Mouse (Mus musculus) spleen, adult 2 months (tissue): Measurements from ENCODE around the gene Gm13695. TPM values are rescaled to one million over a fixed set of nuclear protein-coding genes. Genes with fewer than 3 reads are reported as not detected.
"Not testable (repeated sequence)": the region's sequence is repeated elsewhere in the genome, so short reads cannot be mapped to it uniquely, and the experiment has no call there.

Experiments used
- DNase-seq, 2 experiments: peaks; one replicate each; pipeline versions ENCODE4 v3.0.0 to v3.0.0-alpha.2; 2012 to 2021; ENCODE audit warnings: low spot score in 2 of 2, low read depth in 1 of 2
- H3K27ac ChIP-seq: fragments of 200-500 bp; 2 replicates; pipeline ENCODE4 v1.5.1; 2012; ENCODE audit warnings: low read length, inconsistent platforms; ENCODE audit not compliant: insufficient read depth
- H3K27me3 ChIP-seq: fragments of 200-500 bp; 2 replicates; pipeline ENCODE4 v1.6.1; 2012; ENCODE audit warnings: mild to moderate bottlenecking, moderate library complexity, low read length, inconsistent platforms; ENCODE audit not compliant: control insufficient read depth, insufficient read depth
- H3K36me3 ChIP-seq: fragments of 200-500 bp; 2 replicates; pipeline ENCODE4 v1.6.1; 2012; ENCODE audit warnings: mild to moderate bottlenecking, low read length, inconsistent platforms; ENCODE audit not compliant: control insufficient read depth, insufficient read depth
- H3K4me1 ChIP-seq: fragments of 200-500 bp; 2 replicates; pipeline ENCODE4 v1.6.1; 2011; ENCODE audit warnings: inconsistent platforms; ENCODE audit not compliant: control insufficient read depth, insufficient read depth, insufficient read length
- H3K4me3 ChIP-seq: fragments of 200-500 bp; 2 replicates; pipeline ENCODE4 v1.5.1; 2011; ENCODE audit warnings: mild to moderate bottlenecking, inconsistent platforms; ENCODE audit not compliant: insufficient read depth, insufficient read length; ENCODE audit errors: extremely low read depth
- CTCF ChIP-seq: fragments of 200-500 bp; IDR thresholded peaks from 2 replicates; pipeline ENCODE4 v1.5.1; 2011; ENCODE audit warnings: mild to moderate bottlenecking, inconsistent platforms; ENCODE audit not compliant: insufficient read depth, insufficient read length, insufficient replicate concordance; ENCODE audit errors: extremely low read depth
- POLR2A ChIP-seq: fragments of 200-500 bp; IDR thresholded peaks from 2 replicates; pipeline ENCODE4 v1.6.1; 2011; ENCODE audit warnings: low read depth, low read length, inconsistent platforms
- WGBS: fragments of 180-500 bp; shearing (Covaris S2); methylation state at CpG from one replicate; pipeline ENCODE4 v1.1.7; 2018; 5-methylcytosine and 5-hydroxymethylcytosine counted together
- polyA plus RNA-seq: library from polyadenylated mRNA; depleted of rRNA; stranded (reverse); fragments of >200 nt; gene quantifications from 2 replicates; pipeline ENCODE4 v1.2.3, GENCODE M21; 2012; rRNA removed

Gene Gm13695
- not detected in 2 replicates for polyA plus RNA-seq

GRCm38 (mm10) chr2:83967013-83967412, at the start of gene Gm13695:
Gene Gm13695 (plus strand): TSS chr2:83967313.
- no CpG with 5 or more reads among the region's 6 CpGs for WGBS
- not testable (repeated sequence) for H3K4me3 ChIP-seq, H3K27ac ChIP-seq, H3K36me3 ChIP-seq, H3K4me1 ChIP-seq, H3K27me3 ChIP-seq, DNase-seq

- H3K4me3 ChIP-seq = no peak overlapping the region
- H3K27me3 ChIP-seq = no peaks in the 10 kb centered on the region
- whole genome bisulfite sequencing = 12% methylated on average over 2 of the region's 2 CpGs
- no peaks in the 10 kb centered on the region for H3K36me3 ChIP-seq
- no peak overlapping the region; the same call in none of the 2 replicates for H3K27ac ChIP-seq
- H3K4me1 ChIP-seq = peaks cover 4% of the 10 kb centered on the region; the same call in 1 of the 2 replicates
- peak; percentile 38 to 71 for DNase-seq
- TF ChIP-seq CTCF (no peak), POLR2A (no peak)
Observed at GRCm38 (mm10) chr2:83929478-83930088, 37.5 kb upstream of the Gm13695 start.

- WGBS = 3% methylated on average over 20 of the region's 20 CpGs
- DNase-seq = peak; percentile 26 to 37
- H3K4me3 ChIP-seq = peak within 1 kb of the TSS; percentile 17
Observed at GRCm38 (mm10) chr2:83940931-83941361, 26.2 kb upstream of the Gm13695 start, which contains the start of gene Zswim2. Gene Zswim2 (minus strand): TSS chr2:83941228.

GRCm38 (mm10) chr2:83941378-83941777, 25.7 kb upstream of the Gm13695 start:
- peak overlapping the region; percentile 17; the same call in 1 of the 2 replicates for H3K4me3 ChIP-seq
- H3K36me3 ChIP-seq = no peaks in the 10 kb centered on the region
- TF ChIP-seq CTCF (no peak), POLR2A (no peak)
- H3K27me3 ChIP-seq = no peaks in the 10 kb centered on the region
- no peak for DNase-seq
- H3K27ac ChIP-seq = no peak overlapping the region
- H3K4me1 ChIP-seq = peaks cover 3% of the 10 kb centered on the region; the same call in 1 of the 2 replicates
- 13% methylated on average over 3 of the region's 3 CpGs for WGBS

More at GRCm38 (mm10) chr2:83940931-83941361, 26.2 kb upstream of the Gm13695 start, which contains the start of gene Zswim2:
- Histone ChIP-seq H3K36me3 (no peaks in the 10 kb centered on the region), H3K27me3 (no peaks in the 10 kb centered on the region), H3K27ac (no peak within 1 kb of the TSS), H3K4me1 (peaks cover 3% of the 10 kb centered on the region; the same call in 1 of the 2 replicates)
- TF ChIP-seq POLR2A (no peak), CTCF (no peak)

GRCm38 (mm10) chr2:83941792-83942191, 25.3 kb upstream of the Gm13695 start:
- Histone ChIP-seq H3K27me3 (no peaks in the 10 kb centered on the region), H3K4me1 (peaks cover 3% of the 10 kb centered on the region; the same call in 1 of the 2 replicates), H3K27ac (no peak overlapping the region), H3K4me3 (no peak overlapping the region), H3K36me3 (no peaks in the 10 kb centered on the region)
- no peak for DNase-seq
- TF ChIP-seq POLR2A (no peak), CTCF (no peak)
- 35% methylated on average over 4 of the region's 4 CpGs for WGBS

- not testable (repeated sequence) for H3K27ac ChIP-seq, H3K4me1 ChIP-seq, H3K36me3 ChIP-seq, DNase-seq, H3K4me3 ChIP-seq, H3K27me3 ChIP-seq
- WGBS = no CpG with 5 or more reads among the region's 6 CpGs
Observed at GRCm38 (mm10) chr2:83955393-83955792, 11.7 kb upstream of the Gm13695 start, which contains the start of gene Gm13698. Gene Gm13698 (plus strand): TSS chr2:83955693.

- H3K4me1 ChIP-seq, H3K4me3 ChIP-seq, H3K27me3 ChIP-seq, H3K27ac ChIP-seq, DNase-seq, H3K36me3 ChIP-seq: not testable (repeated sequence)
- WGBS = no CpG with 5 or more reads among the region's 6 CpGs
Observed at GRCm38 (mm10) chr2:83961203-83961602, 5.9 kb upstream of the Gm13695 start, which contains the start of gene Gm13693. Gene Gm13693 (plus strand): TSS chr2:83961503.

GRCm38 (mm10) chr2:83972823-83973222, 5.7 kb downstream of the Gm13695 start, which contains the start of gene Gm13696:
Gene Gm13696 (plus strand): TSS chr2:83973123.
- no CpG with 5 or more reads among the region's 6 CpGs for WGBS
- DNase-seq, H3K4me3 ChIP-seq, H3K27ac ChIP-seq, H3K36me3 ChIP-seq, H3K27me3 ChIP-seq, H3K4me1 ChIP-seq: not testable (repeated sequence)

- not testable (repeated sequence) for H3K27me3 ChIP-seq, H3K4me3 ChIP-seq
- no CpG with 5 or more reads among the region's 6 CpGs for WGBS
Observed at GRCm38 (mm10) chr2:83978633-83979032, 11.5 kb downstream of the Gm13695 start, which contains the start of gene Gm13694. Gene Gm13694 (plus strand): TSS chr2:83978933.

GRCm38 (mm10) chr2:83984443-83984842, 17.3 kb downstream of the Gm13695 start, which contains the start of gene Gm13697:
Gene Gm13697 (plus strand): TSS chr2:83984743.
- not testable (repeated sequence) for H3K36me3 ChIP-seq, H3K4me3 ChIP-seq, DNase-seq, H3K4me1 ChIP-seq, H3K27me3 ChIP-seq, H3K27ac ChIP-seq
- WGBS = no CpG with 5 or more reads among the region's 6 CpGs

More at GRCm38 (mm10) chr2:83978633-83979032, 11.5 kb downstream of the Gm13695 start, which contains the start of gene Gm13694:
- not testable (repeated sequence) for H3K36me3 ChIP-seq, DNase-seq, H3K4me1 ChIP-seq, H3K27ac ChIP-seq
